Mouse (Mus musculus): ENCODE measurements around the gene Il6st. TPM values are rescaled to one million over a fixed set of nuclear protein-coding genes. Genes with fewer than 3 reads are reported as not detected.

The Il6st gene
- total and polyA plus RNA-seq, 2 experiments from 2014 or later, result 20.2 to 37.4 TPM

GRCm38 (mm10) chr13:112462411-112462987 lies 1.4 kb upstream of the Il6st start:
- H3K4me2 ChIP-seq (ENCODE audit: low read depth, low read length), result no peak overlapping the region
- 50% methylated on average over 6 of the region's 6 CpGs for WGBS
- no peak for ATAC-seq
- TF ChIP-seq CTCF (IDR thresholded peaks at IDR 0.05; ENCODE audit: low read depth), result no peak
- H3K9me3 ChIP-seq (ENCODE audit: low read length), result no peaks in the 10 kb centered on the region
- peaks cover 10% of the 10 kb centered on the region; the same call in 1 of the 2 replicates for H3K4me1 ChIP-seq (ENCODE audit: insufficient read depth, low read length)
- no peak for DNase-seq (ENCODE audit: low spot score)
- H3K27me3 ChIP-seq (ENCODE audit: insufficient read depth, low read length), result no peaks in the 10 kb centered on the region
- no peak overlapping the region for H3K4me3 ChIP-seq (ENCODE audit: low read length)
- no peaks in the 10 kb centered on the region for H3K36me3 ChIP-seq (ENCODE audit: insufficient read depth, low read length)
- H3K27ac ChIP-seq, result no peak overlapping the region
- no peak overlapping the region for H3K9ac ChIP-seq (replicated peaks; ENCODE audit: low read length)

DNA sequence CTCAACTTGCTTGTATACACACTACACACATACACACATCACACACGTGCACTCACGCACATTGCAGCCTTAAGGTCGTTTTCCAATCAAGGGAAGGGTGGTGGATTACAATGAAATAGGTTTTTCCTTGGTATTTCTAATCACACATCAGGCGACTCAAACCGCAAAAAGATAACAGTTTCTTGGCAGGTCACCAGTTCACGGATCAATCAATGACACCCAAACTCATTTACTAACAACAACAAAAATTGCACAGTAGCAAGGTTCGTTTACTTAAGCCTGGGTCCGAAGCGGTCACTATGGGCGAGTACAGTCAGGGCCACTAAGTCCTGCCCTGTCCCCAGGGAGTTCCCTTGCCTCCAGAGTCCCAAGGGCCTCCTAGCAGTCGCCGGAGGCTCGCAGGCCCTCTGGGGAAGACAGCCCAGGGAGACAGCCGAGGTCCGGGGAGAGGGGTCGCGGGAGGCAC lies 500 bp upstream of the Il6st start:
- no peak for TF ChIP-seq CTCF (IDR thresholded peaks at IDR 0.05; ENCODE audit: low read depth)
- ATAC-seq (peak; percentile 74), DNase-seq (ENCODE audit: low spot score) (no peak)
- peak overlapping the region; percentile 90 for H3K9ac ChIP-seq (replicated peaks; ENCODE audit: low read length)
- H3K9me3 ChIP-seq (ENCODE audit: low read length), result no peaks in the 10 kb centered on the region
- H3K27me3 ChIP-seq (ENCODE audit: insufficient read depth, low read length), result no peaks in the 10 kb centered on the region
- peak overlapping the region; percentile 80 for H3K27ac ChIP-seq
- 3% methylated on average over 17 of the region's 17 CpGs for WGBS
- no peaks in the 10 kb centered on the region for H3K36me3 ChIP-seq (ENCODE audit: insufficient read depth, low read length)
- H3K4me3 ChIP-seq (ENCODE audit: low read length), result peak overlapping the region; percentile 94
- peak overlapping the region; percentile 89 for H3K4me2 ChIP-seq (ENCODE audit: low read depth, low read length)
- peaks cover 10% of the 10 kb centered on the region; the same call in 1 of the 2 replicates for H3K4me1 ChIP-seq (ENCODE audit: insufficient read depth, low read length)

- TF ChIP-seq CTCF (IDR thresholded peaks at IDR 0.05; ENCODE audit: low read depth), result no peak
- peak; percentile 12 for DNase-seq (ENCODE audit: low spot score)
- peak overlapping the region; percentile 90 for H3K9ac ChIP-seq (replicated peaks; ENCODE audit: low read length)
- peak overlapping the region; percentile 89 for H3K4me2 ChIP-seq (ENCODE audit: low read depth, low read length)
- no peaks in the 10 kb centered on the region for H3K27me3 ChIP-seq (ENCODE audit: insufficient read depth, low read length)
- no peaks in the 10 kb centered on the region for H3K36me3 ChIP-seq (ENCODE audit: insufficient read depth, low read length)
- H3K4me3 ChIP-seq (ENCODE audit: low read length), result peak overlapping the region; percentile 94
- ATAC-seq, result no peak
- WGBS, result 4% methylated on average over 18 of the region's 18 CpGs
- peaks cover 10% of the 10 kb centered on the region; the same call in 1 of the 2 replicates for H3K4me1 ChIP-seq (ENCODE audit: insufficient read depth, low read length)
- H3K9me3 ChIP-seq (ENCODE audit: low read length), result no peaks in the 10 kb centered on the region
- peak overlapping the region; percentile 85 for H3K27ac ChIP-seq
These were observed 887 bp downstream of the Il6st start for GRCm38 (mm10) chr13:112464626-112465287.

DNA sequence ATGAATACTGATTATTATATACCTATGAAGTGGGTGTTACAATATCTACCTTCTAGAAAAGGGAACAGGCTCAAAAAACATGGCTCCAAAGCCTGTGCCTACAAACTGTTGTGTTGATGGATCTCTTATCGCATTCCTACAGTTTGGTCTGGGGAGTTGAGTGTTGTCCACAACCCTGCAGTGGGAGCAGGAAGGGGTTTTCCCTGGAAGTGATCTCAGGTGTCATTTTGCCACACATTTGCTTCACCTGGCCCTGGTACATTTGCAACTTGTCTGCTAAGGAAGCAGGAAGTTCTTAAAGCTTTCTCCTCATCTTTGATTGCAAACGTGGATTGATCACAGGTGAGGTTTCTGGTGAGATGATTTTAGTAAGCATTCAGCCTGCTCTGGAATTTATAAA lies 1.7 kb downstream of the Il6st start:
- peaks cover 10% of the 10 kb centered on the region; the same call in 1 of the 2 replicates for H3K4me1 ChIP-seq (ENCODE audit: insufficient read depth, low read length)
- H3K4me2 ChIP-seq (ENCODE audit: low read depth, low read length), result peak overlapping the region; percentile 89
- WGBS, result 60% methylated on average over 2 of the region's 2 CpGs
- H3K4me3 ChIP-seq (ENCODE audit: low read length), result peak overlapping the region; percentile 94; the same call in 1 of the 2 replicates
- no peak for ATAC-seq
- no peak for DNase-seq (ENCODE audit: low spot score)
- H3K27me3 ChIP-seq (ENCODE audit: insufficient read depth, low read length), result no peaks in the 10 kb centered on the region
- no peak overlapping the region for H3K27ac ChIP-seq
- H3K36me3 ChIP-seq (ENCODE audit: insufficient read depth, low read length), result no peaks in the 10 kb centered on the region
- TF ChIP-seq CTCF (IDR thresholded peaks at IDR 0.05; ENCODE audit: low read depth), result no peak
- H3K9ac ChIP-seq (replicated peaks; ENCODE audit: low read length), result no peak overlapping the region
- no peaks in the 10 kb centered on the region for H3K9me3 ChIP-seq (ENCODE audit: low read length)

DNA sequence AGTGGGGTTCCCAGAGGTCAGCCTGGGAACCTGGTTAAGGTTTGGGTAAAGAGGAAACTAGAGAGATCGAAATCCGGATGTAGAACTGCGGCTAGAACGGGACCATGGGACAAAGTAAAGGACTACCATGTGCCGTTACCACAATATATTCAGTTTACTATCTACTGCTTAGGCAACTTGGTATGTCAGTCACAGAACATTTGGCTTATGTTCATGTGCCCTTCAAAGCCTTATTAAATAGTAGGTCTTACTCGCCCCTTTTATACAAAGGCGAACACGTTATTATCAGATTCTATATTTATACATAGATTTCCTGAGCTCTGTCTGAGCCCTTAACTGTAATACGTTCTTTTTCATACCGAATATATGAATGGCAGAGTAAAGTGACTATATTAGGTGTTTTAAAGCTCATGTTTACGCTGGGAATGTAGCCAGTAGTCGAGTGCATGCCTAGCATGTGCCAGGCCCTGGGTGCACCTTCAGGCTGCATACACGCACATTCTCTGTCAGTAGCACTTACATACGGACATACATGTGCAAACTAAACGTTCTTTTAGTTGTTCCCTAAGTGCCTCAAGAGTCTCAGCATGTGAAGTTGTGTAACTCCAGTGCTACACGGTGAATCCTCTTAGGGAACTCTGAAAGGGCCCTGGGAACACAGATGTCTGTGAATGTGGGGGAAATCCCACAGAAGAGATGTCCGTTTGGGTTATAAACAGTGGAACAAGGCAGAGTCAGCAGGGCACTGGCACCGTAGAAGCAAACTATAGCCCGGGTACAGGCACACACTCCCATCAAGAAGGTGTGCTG lies 2.5 kb downstream of the Il6st start:
- Histone ChIP-seq H3K27me3 (ENCODE audit: insufficient read depth, low read length) (no peaks in the 10 kb centered on the region), H3K36me3 (ENCODE audit: insufficient read depth, low read length) (no peaks in the 10 kb centered on the region)

DNA sequence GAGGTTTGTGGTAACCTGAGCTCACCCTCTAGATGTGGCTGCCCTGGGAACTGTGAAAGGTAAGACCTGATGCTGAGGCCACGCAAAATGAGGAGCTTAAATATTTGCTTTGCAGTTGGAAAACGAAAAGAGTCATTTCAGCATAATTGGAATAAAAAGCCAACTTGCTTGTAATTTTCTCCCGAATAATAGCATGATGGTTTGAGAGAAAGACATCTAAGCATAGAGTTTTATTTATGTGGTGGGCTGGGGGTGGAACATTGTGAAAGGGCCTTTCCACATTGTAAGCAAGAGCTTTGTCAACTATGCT lies 3.0 kb downstream of the Il6st start:
- no peak for ATAC-seq

More for the DNA sequence above, 2.5 kb downstream of the Il6st start:
- Histone ChIP-seq H3K9ac (replicated peaks; ENCODE audit: low read length) (no peak overlapping the region), H3K27ac (no peak overlapping the region), H3K4me3 (ENCODE audit: low read length) (no peak overlapping the region), H3K4me1 (ENCODE audit: insufficient read depth, low read length) (peaks cover 10% of the 10 kb centered on the region; the same call in 1 of the 2 replicates), H3K4me2 (ENCODE audit: low read depth, low read length) (peak overlapping the region; percentile 89; the same call in 1 of the 2 replicates), H3K9me3 (ENCODE audit: low read length) (no peaks in the 10 kb centered on the region)
- WGBS, result 81% methylated on average over 19 of the region's 19 CpGs
- ATAC-seq (no peak), DNase-seq (ENCODE audit: low spot score) (no peak)
- TF ChIP-seq CTCF (IDR thresholded peaks at IDR 0.05; ENCODE audit: low read depth), result no peak

More for the DNA sequence above, 3.0 kb downstream of the Il6st start:
- no peak for DNase-seq (ENCODE audit: low spot score)
- no peak overlapping the region for H3K27ac ChIP-seq
- H3K4me3 ChIP-seq (ENCODE audit: low read length), result no peak overlapping the region
- no peak for TF ChIP-seq CTCF (IDR thresholded peaks at IDR 0.05; ENCODE audit: low read depth)
- peaks cover 10% of the 10 kb centered on the region; the same call in 1 of the 2 replicates for H3K4me1 ChIP-seq (ENCODE audit: insufficient read depth, low read length)
- no peaks in the 10 kb centered on the region for H3K36me3 ChIP-seq (ENCODE audit: insufficient read depth, low read length)
- no peaks in the 10 kb centered on the region for H3K27me3 ChIP-seq (ENCODE audit: insufficient read depth, low read length)
- H3K4me2 ChIP-seq (ENCODE audit: low read depth, low read length), result no peak overlapping the region
- no peak overlapping the region for H3K9ac ChIP-seq (replicated peaks; ENCODE audit: low read length)
- 87% methylated on average over 3 of the region's 3 CpGs for WGBS
- no peaks in the 10 kb centered on the region for H3K9me3 ChIP-seq (ENCODE audit: low read length)
